Mouse (Mus musculus) inflammation-experienced regulatory T-cells, adult 6 months (primary cell): ENCODE results near the gene Gm5089. TPM values are rescaled to one million over a fixed set of nuclear protein-coding genes. Genes with fewer than 3 reads are reported as not detected.

Experiments used
- ATAC-seq: one replicate; pipeline ENCODE4 v1.8.0; 2017
- polyA plus RNA-seq, 3 experiments: library from polyadenylated mRNA; unstranded; fragments of 100-300 nt; shearing (Covaris generic); gene quantifications; one replicate each; pipeline ENCODE4 v1.2.1; 2017

Gene Gm5089
- polyA plus RNA-seq, 3 experiments from 2014 or later = not detected

GRCm38 (mm10) chr14:122386281-122387130, 64.4 kb downstream of the Gm5089 start:
- no peak for ATAC-seq

- no peak for ATAC-seq
Measured at GRCm38 (mm10) chr14:122385758-122386157, 65.2 kb downstream of the Gm5089 start.

- ATAC-seq = no peak
Measured at GRCm38 (mm10) chr14:122385238-122385534, 65.7 kb downstream of the Gm5089 start.

Other genes with a start within 250 kb of the Gm5089 start
- gene Zic5, start 14.6 kb upstream of the Gm5089 start, polyA plus RNA-seq = under 1 TPM in 1 of 3 experiments, not detected in 2; 0.27 TPM
- not detected for gene Zic2, start 24.3 kb upstream of the Gm5089 start, polyA plus RNA-seq
- under 1 TPM in 1 of 3 experiments, not detected in 2; 0.36 TPM for gene Gm10837, start 39.5 kb upstream of the Gm5089 start, polyA plus RNA-seq
- gene Pcca, start 83.2 kb upstream of the Gm5089 start, polyA plus RNA-seq = 10 to 100 TPM; 11.4 to 26.5 (median 20.4) TPM